Mouse (Mus musculus) gastrocnemius, adult 2 months (tissue): Measurements from ENCODE around the gene Gm3839. TPM values are rescaled to one million over a fixed set of nuclear protein-coding genes. Genes with fewer than 3 reads are reported as not detected.
A peak's percentile ranks its signal among the peaks of the same experiment; 100 is the strongest.
"Not testable (repeated sequence)": the region's sequence is repeated elsewhere in the genome, so short reads cannot be mapped to it uniquely, and the experiment has no call there.

Experiments used
- DNase-seq: peaks from one replicate; pipeline ENCODE4 v3.0.0; 2022
- H3K27ac ChIP-seq: fragments of 200-600 bp; 2 replicates; pipeline ENCODE4 v1.8.1; 2022; ENCODE audit warnings: mild to moderate bottlenecking
- H3K4me3 ChIP-seq: fragments of 200-600 bp; 2 replicates; pipeline ENCODE4 v1.8.1; 2022; ENCODE audit warnings: mild to moderate bottlenecking, moderate library complexity
- CTCF ChIP-seq: fragments of 200-600 bp; IDR thresholded peaks from 2 replicates; pipeline ENCODE4 v1.8.1; 2022; ENCODE audit warnings: antibody characterized with exemption, mild to moderate bottlenecking, moderate library complexity
- intact Hi-C: fragments of 180-260 bp; cut with DNase I; formaldehyde crosslinking; loops from one replicate; pipeline ENCODE4 v1.15.1; 2025
- long read RNA-seq, 2 experiments: library from polyadenylated mRNA; stranded (forward); transcript quantifications; one replicate each; pipeline ENCODE4 v2.0.0; 2021
- microRNA-seq: library from miRNA; unstranded; fragments of <30 nt; microRNA quantifications from one replicate; pipeline ENCODE4 v1.2.0, GENCODE M21; 2021
- total RNA-seq, 2 experiments: library from RNA; stranded (reverse); gene quantifications; 2 replicates each; pipeline ENCODE4 v1.2.3; 2021

The Gm3839 gene
- total RNA-seq, result 1 to 10 TPM; 2.7 to 3.9 TPM
- long read RNA-seq, experiment 1, result 0 reads
- long read RNA-seq, experiment 2, partial matches to known transcripts, result 0 of 1 reads
- long read RNA-seq, experiment 2, other reads (novel, unspliced or antisense), result 1 of 1 reads

- H3K27ac ChIP-seq, intact Hi-C loops, DNase-seq, H3K4me3 ChIP-seq: not testable (repeated sequence)
These were observed at the start of gene Gm3839 for GRCm38 (mm10) chr14:11356626-11357025. Gene Gm3839 (minus strand): TSS chr14:11356726.

DNA sequence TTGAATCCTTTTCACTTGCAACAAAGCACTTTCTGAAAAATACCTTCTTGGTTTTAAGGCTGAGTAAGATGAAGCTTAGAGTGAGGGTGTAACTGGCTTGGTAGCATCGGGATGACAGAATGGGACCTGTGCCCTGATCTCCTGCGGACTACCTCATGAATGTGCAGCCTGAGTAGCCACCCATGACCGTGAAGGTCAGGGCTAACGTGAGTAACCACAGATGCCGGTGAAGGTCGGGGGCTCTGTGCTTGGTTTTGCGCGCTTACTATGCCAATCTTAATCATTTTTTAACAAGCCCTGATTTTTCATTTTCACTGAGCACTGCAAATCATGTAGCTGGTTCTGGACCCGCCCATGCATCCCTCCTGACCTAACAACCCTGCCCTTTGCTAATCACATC, 49.1 kb upstream of the Gm3839 start:
- Histone ChIP-seq H3K4me3 (no peak overlapping the region), H3K27ac (no peak overlapping the region)
- intact Hi-C loops, result no loop called here
- DNase-seq, result no peak
- no peak for TF ChIP-seq CTCF

GRCm38 (mm10) chr14:11377846-11378245, 21.3 kb upstream of the Gm3839 start:
- Histone ChIP-seq H3K4me3 (no peak overlapping the region), H3K27ac (no peak overlapping the region)
- no peak for TF ChIP-seq CTCF
- DNase-seq, result no peak
- intact Hi-C loops, result no loop called here

- intact Hi-C loops, result no loop called here
- DNase-seq, result no peak
- TF ChIP-seq CTCF, result no peak
- H3K4me3 ChIP-seq, result no peak overlapping the region
- H3K27ac ChIP-seq, result no peak overlapping the region
These were observed 18.7 kb upstream of the Gm3839 start for GRCm38 (mm10) chr14:11375225-11375624.

DNA sequence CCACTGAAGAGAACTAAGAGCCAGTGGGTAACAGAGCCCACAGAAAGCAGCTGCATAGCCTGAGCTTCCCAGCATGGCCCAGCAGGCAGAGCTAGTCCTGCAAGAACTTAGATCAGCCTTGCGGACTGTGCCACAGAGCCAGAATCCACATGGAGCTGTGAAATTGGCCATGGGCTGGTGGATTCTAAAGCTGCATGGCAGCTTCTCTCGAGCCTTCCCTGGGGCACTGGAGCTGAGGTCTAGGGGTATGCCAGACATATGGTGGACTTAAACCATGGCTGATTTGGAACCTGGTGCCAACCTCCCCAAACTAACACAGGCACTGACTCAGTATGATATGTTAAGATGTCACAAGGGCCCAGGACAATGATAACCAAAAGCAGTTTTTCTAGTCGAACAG, 10.4 kb downstream of the Gm3839 start:
- intact Hi-C loops, result no loop called here
- Histone ChIP-seq H3K27ac (no peak overlapping the region), H3K4me3 (no peak overlapping the region)
- TF ChIP-seq CTCF, result no peak
- no peak for DNase-seq

- peak; percentile 49 for TF ChIP-seq CTCF
- Histone ChIP-seq H3K4me3 (no peak overlapping the region), H3K27ac (no peak overlapping the region)
- no peak for DNase-seq
- intact Hi-C loops, result no loop called here
These were observed 26.5 kb downstream of the Gm3839 start for GRCm38 (mm10) chr14:11329993-11330392.

- intact Hi-C loops, result loop anchor here (10.0 kb wide), 1 partner anchor 828 kb away; no protein-coding TSS in a partner anchor
- no peak overlapping the region for H3K27ac ChIP-seq
- no peak overlapping the region for H3K4me3 ChIP-seq
- DNase-seq, result peak; percentile 28
- peak; percentile 79 for TF ChIP-seq CTCF
These were observed 49.4 kb downstream of the Gm3839 start for GRCm38 (mm10) chr14:11307079-11307478.

DNA sequence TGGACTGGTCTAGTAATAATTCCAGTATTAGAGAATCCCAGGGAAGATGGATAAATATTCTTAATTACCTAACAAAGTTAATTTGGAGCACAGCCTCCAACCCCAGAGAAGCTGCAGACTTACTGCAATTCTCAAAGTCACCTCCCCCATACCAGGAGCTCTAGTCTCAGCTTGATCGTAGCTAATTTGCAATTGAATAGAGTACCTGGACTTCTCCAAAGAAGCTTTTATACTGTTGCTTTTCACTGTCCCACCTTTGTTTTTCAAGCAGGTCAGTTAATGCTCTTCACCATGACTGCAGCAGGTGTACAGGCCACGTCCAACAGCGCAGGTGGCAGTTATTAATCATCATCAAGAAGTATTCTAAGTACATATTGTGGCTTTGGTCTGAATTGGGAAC, 68.6 kb downstream of the Gm3839 start:
- H3K27ac ChIP-seq, H3K4me3 ChIP-seq, DNase-seq, intact Hi-C loops: not testable (repeated sequence)

GRCm38 (mm10) chr14:11257161-11257705, 99.3 kb downstream of the Gm3839 start:
- no peak for DNase-seq
- TF ChIP-seq CTCF, result no peak
- no peak overlapping the region for H3K27ac ChIP-seq
- no peak overlapping the region for H3K4me3 ChIP-seq
- intact Hi-C loops, result no loop called here

GRCm38 (mm10) chr14:11248053-11248452, 108.5 kb downstream of the Gm3839 start:
- no peak for DNase-seq
- intact Hi-C loops, result no loop called here
- no peak for TF ChIP-seq CTCF
- Histone ChIP-seq H3K27ac (no peak overlapping the region), H3K4me3 (no peak overlapping the region)

- Histone ChIP-seq H3K27ac (no peak overlapping the region), H3K4me3 (no peak overlapping the region)
- no peak for DNase-seq
- intact Hi-C loops, result no loop called here
- TF ChIP-seq CTCF, result no peak
These were observed 112.0 kb downstream of the Gm3839 start for GRCm38 (mm10) chr14:11244546-11244945.

GRCm38 (mm10) chr14:11232086-11232485, 124.4 kb downstream of the Gm3839 start:
- DNase-seq, result no peak
- TF ChIP-seq CTCF, result no peak
- no peak overlapping the region for H3K27ac ChIP-seq
- intact Hi-C loops, result no loop called here
- H3K4me3 ChIP-seq, result no peak overlapping the region

Small RNA genes within 50 kb of the gene (microRNA-seq; reads per million reads assigned to microRNA genes)
- not detected for gene Mir5124b

Other genes with a start within 250 kb of the Gm3839 start
- gene Fhit, start 194.7 kb downstream of the Gm3839 start, total RNA-seq, result under 1 TPM; 0.79 to 0.95 TPM
- 10 to 100 TPM; 26.3 to 32.5 TPM for gene Ptprg, start 196.8 kb upstream of the Gm3839 start, total RNA-seq